Mouse (Mus musculus): ENCODE data around the gene Foxn3. TPM values are rescaled to one million over a fixed set of nuclear protein-coding genes. Genes with fewer than 3 reads are reported as not detected.
A peak's percentile ranks its signal among the peaks of the same experiment; 100 is the strongest.

Gene Foxn3
- polyA plus RNA-seq, 1 experiment from 2014 or later = 18.6 TPM

DNA sequence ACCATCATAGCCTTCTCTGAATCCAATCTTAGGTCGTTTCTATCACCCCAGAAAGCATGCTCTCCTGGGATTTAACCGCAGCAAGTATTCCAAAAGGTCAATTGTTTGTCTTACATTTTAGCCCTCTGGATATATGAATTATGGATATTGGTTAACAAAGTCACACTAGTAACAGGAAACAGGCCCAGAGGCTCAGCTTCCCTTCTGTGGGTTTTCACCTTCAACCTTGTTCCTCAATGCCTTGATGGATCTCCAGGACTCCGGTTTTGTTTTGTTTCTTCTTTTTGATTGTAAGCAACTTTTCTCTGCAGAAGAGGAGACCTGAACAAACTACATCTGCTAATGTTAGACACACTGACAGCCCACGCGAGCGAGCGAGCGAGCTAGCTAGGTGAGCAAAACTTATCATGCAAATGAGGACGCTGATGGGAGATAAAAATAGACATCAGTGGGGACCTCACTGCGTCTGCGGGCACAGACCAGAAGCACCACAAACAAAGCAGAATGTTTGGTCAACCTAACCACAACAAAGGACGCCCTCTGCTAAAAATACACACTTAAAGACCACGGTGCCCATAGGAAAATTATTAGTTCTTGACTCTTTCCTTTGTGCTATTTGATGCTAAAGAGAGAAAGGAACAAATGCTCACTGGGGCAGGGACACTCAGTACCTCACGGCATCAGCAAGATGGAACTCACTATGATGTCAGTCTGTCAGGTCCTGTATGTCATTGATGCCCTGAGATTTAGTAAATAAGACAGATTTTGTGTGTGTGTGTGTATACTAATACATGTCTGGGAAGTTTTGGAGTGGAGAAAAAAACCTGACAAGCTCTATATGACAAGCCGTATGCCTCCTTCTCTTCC lies 18.9 kb downstream of the Foxn3 start:
- Histone ChIP-seq H3K9ac (no peak overlapping the region), H3K9me3 (replicated peaks) (no peaks in the 10 kb centered on the region), H3K27me3 (no peaks in the 10 kb centered on the region), H3K4me1 (replicated peaks) (peaks cover 18% of the 10 kb centered on the region), H3K4me3 (replicated peaks) (no peak overlapping the region), H3K4me2 (0 out of 2 replicates have a peak overlapping the region, but pooled peaks have one; percentile 15), H3K27ac (replicated peaks) (no peak overlapping the region), H3K36me3 (replicated peaks) (no peaks in the 10 kb centered on the region)
- no peak for ATAC-seq (ENCODE audit: insufficient read depth)
- WGBS (ENCODE audit: insufficient replicate concordance) = 33% methylated on average over 15 of the region's 15 CpGs

DNA sequence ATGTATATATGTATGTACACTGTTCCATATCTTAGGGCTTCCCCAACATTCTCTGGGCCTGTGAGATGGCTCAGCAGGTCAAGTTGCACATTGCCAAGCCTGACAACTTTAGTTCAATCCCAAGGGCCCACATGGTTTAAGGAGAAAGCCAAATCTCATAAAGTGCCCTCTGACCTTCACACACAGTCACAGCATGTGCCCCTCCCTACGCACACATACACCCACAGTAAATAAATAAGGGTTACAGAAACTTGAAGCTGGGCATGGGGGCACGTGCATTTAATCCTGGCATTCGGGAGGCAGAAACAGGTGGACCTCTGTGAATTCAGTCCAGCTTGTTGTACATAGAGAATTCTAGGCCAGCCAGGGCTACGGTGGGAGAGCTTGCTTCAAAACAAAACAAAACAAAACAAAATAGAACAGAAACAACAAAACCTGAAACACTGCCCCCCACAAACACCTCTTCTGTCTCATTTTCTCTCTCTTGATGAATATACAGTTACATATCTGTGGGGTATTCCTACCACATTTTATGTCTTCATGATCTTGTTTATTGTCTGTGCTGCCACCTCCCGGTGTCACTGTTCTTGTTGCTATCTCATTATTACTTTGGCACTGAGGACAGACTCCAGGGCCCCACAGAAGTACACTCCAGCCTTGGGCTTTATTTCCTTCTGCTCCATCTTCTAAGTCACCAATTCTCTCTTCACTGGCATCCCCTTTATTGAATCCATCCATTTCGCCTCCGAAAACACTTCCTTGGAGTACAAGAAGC lies 19.8 kb downstream of the Foxn3 start:
- Histone ChIP-seq H3K27ac (replicated peaks) (no peak overlapping the region), H3K4me2 (no peak overlapping the region), H3K36me3 (replicated peaks) (no peaks in the 10 kb centered on the region), H3K9me3 (replicated peaks) (no peaks in the 10 kb centered on the region), H3K4me1 (replicated peaks) (peaks cover 18% of the 10 kb centered on the region), H3K9ac (no peak overlapping the region), H3K4me3 (replicated peaks) (no peak overlapping the region), H3K27me3 (no peaks in the 10 kb centered on the region)
- no peak for ATAC-seq (ENCODE audit: insufficient read depth)
- WGBS (ENCODE audit: insufficient replicate concordance) = 59% methylated on average over 7 of the region's 7 CpGs

DNA sequence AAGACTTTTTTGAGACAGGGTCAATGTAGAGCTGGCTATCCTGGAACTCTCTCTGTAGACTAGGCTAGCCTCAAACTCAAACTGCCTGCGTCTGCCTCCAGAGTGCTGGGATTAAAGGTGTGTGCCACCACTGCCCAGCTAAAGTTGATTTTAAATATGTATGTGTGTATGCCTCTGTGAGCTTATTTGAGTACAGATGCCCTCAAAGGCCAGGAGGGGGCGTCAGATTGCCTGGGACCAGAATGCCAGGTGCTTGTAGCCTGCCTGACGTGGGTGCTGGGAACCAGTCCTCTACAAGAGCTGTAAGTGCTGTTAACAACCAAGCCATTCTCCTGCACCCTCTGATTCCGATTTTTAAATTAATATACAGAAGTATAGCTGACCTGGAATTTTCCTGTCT lies 23.2 kb downstream of the Foxn3 start:
- no peak overlapping the region for H3K9ac ChIP-seq
- WGBS (ENCODE audit: insufficient replicate concordance) = 67% methylated on average over 4 of the region's 4 CpGs
- no peak for ATAC-seq (ENCODE audit: insufficient read depth)
- H3K9me3 ChIP-seq (replicated peaks) = no peaks in the 10 kb centered on the region
- no peak overlapping the region for H3K4me3 ChIP-seq (replicated peaks)
- 0 out of 2 replicates have a peak, but pooled peaks cover 3% of the 10 kb centered on the region for H3K36me3 ChIP-seq (replicated peaks)
- peaks cover 12% of the 10 kb centered on the region for H3K4me1 ChIP-seq (replicated peaks)
- H3K27me3 ChIP-seq = no peaks in the 10 kb centered on the region
- no peak overlapping the region for H3K4me2 ChIP-seq
- H3K27ac ChIP-seq (replicated peaks) = no peak overlapping the region

DNA sequence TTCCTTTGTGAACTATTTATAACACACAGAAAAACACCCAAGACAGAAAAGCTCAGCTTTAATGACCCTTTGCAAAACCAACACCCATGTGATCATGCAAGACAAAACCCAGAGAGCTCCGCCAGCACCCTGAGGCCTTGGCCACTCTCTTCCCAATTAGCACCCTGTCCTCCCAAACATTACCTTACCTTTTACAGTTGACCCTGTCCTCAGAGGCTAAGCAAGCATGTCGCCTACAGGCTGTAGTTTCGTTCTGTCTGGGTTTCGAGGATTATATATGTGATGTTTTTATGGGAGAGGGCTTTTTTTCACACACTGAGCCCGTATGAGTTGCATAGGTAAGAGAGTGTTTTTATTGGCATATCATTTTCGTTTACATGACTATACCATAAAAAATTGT lies 26.1 kb downstream of the Foxn3 start:
- no peaks in the 10 kb centered on the region for H3K4me1 ChIP-seq (replicated peaks)
- no peaks in the 10 kb centered on the region for H3K9me3 ChIP-seq (replicated peaks)
- 73% methylated on average over 6 of the region's 6 CpGs for WGBS (ENCODE audit: insufficient replicate concordance)
- ATAC-seq (ENCODE audit: insufficient read depth) = no peak
- no peak overlapping the region for H3K4me3 ChIP-seq (replicated peaks)
- H3K4me2 ChIP-seq = no peak overlapping the region
- no peaks in the 10 kb centered on the region for H3K27me3 ChIP-seq
- H3K9ac ChIP-seq = no peak overlapping the region
- H3K36me3 ChIP-seq (replicated peaks) = 0 out of 2 replicates have a peak, but pooled peaks cover 3% of the 10 kb centered on the region
- H3K27ac ChIP-seq (replicated peaks) = no peak overlapping the region

DNA sequence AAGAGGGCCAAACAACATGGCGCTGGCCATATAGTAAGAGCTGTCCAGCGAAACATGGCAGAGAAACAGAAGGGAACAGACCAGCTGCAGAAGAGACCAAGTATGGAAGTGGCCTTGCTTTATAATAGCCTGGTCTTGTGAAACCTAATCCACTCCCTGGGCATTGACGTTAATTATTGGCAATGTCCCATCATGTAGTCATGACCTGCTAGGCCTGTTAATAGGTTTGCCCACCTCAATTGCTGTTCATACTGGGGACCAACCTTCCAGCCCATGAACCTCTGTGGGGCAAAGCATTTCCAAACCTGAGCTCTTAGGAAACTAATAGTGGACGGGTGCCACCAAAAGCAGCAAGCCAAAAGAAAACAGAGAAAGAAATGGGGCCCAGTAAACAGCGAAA lies 27.0 kb downstream of the Foxn3 start:
- H3K27me3 ChIP-seq = no peaks in the 10 kb centered on the region
- 82% methylated on average over 5 of the region's 5 CpGs for WGBS (ENCODE audit: insufficient replicate concordance)
- ATAC-seq (ENCODE audit: insufficient read depth) = no peak

DNA sequence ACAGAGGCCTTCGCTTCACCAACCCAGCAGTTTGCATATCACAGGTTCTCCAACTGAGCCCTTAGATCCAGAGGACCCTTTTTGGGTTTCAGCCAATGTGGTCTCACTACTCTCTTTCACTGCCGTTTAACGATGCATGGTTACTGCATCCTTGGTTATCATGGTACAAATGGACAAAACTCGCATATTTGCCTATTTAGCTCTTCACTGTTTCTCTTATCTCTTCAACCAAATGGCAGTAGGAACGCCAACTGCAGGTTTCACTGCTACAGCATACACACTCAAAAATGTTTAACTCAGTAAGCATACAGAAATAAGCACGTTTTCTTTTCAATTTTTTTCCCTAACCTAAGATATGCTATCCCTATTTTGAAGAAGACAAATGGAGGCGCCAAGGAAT lies 31.0 kb downstream of the Foxn3 start:
- no peak overlapping the region for H3K9ac ChIP-seq
- H3K4me1 ChIP-seq (replicated peaks) = peaks cover 11% of the 10 kb centered on the region; the same call in 1 of the 2 replicates
- H3K27ac ChIP-seq (replicated peaks) = no peak overlapping the region
- no peaks in the 10 kb centered on the region for H3K27me3 ChIP-seq
- no peaks in the 10 kb centered on the region for H3K9me3 ChIP-seq (replicated peaks)
- WGBS (ENCODE audit: insufficient replicate concordance) = 36% methylated on average over 7 of the region's 7 CpGs
- no peak overlapping the region for H3K4me3 ChIP-seq (replicated peaks)
- H3K4me2 ChIP-seq = no peak overlapping the region
- 0 out of 2 replicates have a peak, but pooled peaks cover 3% of the 10 kb centered on the region for H3K36me3 ChIP-seq (replicated peaks)
- peak; percentile 25; the same call in 1 of the 2 replicates for ATAC-seq (ENCODE audit: insufficient read depth)

More for the DNA sequence above, 27.0 kb downstream of the Foxn3 start:
- no peaks in the 10 kb centered on the region for H3K9me3 ChIP-seq (replicated peaks)
- no peaks in the 10 kb centered on the region for H3K4me1 ChIP-seq (replicated peaks)
- H3K9ac ChIP-seq = no peak overlapping the region
- 0 out of 2 replicates have a peak, but pooled peaks cover 3% of the 10 kb centered on the region for H3K36me3 ChIP-seq (replicated peaks)
- H3K4me3 ChIP-seq (replicated peaks) = no peak overlapping the region
- H3K27ac ChIP-seq (replicated peaks) = no peak overlapping the region
- no peak overlapping the region for H3K4me2 ChIP-seq

DNA sequence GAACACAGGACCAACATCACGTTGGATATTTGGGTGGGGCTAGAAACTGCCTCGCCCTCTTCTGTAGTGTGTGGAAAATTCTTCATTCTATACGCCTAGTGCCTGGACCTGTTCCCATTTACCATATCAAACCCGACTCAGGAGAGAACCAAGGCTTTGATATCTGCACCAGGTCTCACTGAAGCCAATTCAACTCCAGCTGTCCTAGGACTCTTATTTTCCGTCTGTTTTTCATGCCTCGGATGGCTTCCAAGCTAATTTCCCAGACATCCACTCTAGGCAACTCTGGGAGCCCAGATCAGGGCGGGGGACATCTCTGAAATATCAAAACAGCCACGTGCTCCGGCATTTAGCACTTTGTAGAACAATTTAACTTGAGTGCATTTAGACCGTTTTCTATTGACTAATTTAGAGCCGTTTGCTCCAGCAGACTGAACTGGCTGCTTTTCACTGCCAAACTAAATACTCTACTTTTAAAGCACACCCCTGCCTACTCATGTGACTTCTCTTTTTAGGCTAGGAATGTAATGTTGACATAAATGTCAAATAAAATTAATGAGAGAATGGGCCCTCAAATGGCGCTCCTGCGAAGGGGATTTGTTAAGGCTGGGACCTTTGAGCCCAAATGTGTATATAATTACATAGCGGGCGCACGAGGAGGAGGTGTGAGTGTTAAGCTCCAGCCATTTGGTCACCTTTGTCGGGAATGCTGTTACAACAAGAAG lies 33.5 kb downstream of the Foxn3 start:
- peaks cover 18% of the 10 kb centered on the region for H3K4me1 ChIP-seq (replicated peaks)
- ATAC-seq (ENCODE audit: insufficient read depth) = no peak
- no peaks in the 10 kb centered on the region for H3K36me3 ChIP-seq (replicated peaks)
- H3K4me3 ChIP-seq (replicated peaks) = no peak overlapping the region
- H3K27me3 ChIP-seq = no peaks in the 10 kb centered on the region
- no peak overlapping the region for H3K4me2 ChIP-seq
- no peaks in the 10 kb centered on the region for H3K9me3 ChIP-seq (replicated peaks)
- no peak overlapping the region for H3K27ac ChIP-seq (replicated peaks)
- H3K9ac ChIP-seq = no peak overlapping the region
- WGBS (ENCODE audit: insufficient replicate concordance) = 64% methylated on average over 17 of the region's 17 CpGs

DNA sequence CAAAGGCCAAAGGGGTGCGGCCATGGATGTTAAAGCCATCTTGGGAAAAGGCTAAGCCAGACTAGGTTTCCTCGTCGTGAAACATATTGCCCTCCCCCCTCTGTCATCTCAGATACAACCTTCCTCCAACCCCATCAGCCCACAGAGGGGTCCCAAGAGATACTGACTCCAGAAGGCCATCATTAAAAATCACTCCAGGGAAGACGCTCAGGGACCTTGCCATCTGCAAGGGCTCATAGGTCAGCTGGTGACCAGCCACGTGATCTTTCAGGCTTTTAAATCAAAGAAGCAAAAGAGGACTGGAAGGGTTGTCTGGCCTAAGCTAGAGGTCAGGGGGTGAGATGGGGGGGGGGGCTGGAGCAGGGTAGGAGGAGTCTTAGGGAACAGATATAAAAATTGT lies 34.4 kb downstream of the Foxn3 start:
- Histone ChIP-seq H3K4me2 (no peak overlapping the region), H3K4me3 (replicated peaks) (no peak overlapping the region), H3K36me3 (replicated peaks) (no peaks in the 10 kb centered on the region), H3K9ac (no peak overlapping the region), H3K27me3 (no peaks in the 10 kb centered on the region), H3K27ac (replicated peaks) (no peak overlapping the region), H3K4me1 (replicated peaks) (peaks cover 18% of the 10 kb centered on the region), H3K9me3 (replicated peaks) (no peaks in the 10 kb centered on the region)
- no peak for ATAC-seq (ENCODE audit: insufficient read depth)
- 70% methylated on average over 5 of the region's 5 CpGs for WGBS (ENCODE audit: insufficient replicate concordance)

DNA sequence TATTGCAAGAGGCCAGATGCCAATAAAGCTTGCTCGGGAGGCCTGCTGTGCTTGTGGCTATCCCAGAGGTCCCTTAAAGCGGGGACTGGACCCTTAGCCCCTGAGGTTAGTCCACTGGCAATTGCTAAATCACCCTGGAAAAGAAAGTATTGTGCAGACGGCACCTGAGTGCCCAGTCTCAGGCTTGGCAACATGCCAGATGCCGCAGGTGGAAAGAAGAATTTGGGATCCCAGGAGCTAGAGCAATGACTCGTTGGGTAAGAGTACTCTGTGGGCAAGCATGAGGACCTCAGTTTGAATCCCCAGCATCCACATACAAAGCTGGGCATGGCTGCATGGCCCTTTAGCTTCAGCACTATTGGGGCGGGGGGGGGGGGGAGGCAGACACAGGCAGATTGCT lies 35.9 kb downstream of the Foxn3 start:
- Histone ChIP-seq H3K4me1 (replicated peaks) (peaks cover 18% of the 10 kb centered on the region), H3K9me3 (replicated peaks) (no peaks in the 10 kb centered on the region), H3K4me2 (no peak overlapping the region), H3K36me3 (replicated peaks) (no peaks in the 10 kb centered on the region), H3K4me3 (replicated peaks) (no peak overlapping the region), H3K27ac (replicated peaks) (no peak overlapping the region), H3K27me3 (no peaks in the 10 kb centered on the region), H3K9ac (no peak overlapping the region)
- no peak for ATAC-seq (ENCODE audit: insufficient read depth)
- WGBS (ENCODE audit: insufficient replicate concordance) = 65% methylated on average over 6 of the region's 6 CpGs

DNA sequence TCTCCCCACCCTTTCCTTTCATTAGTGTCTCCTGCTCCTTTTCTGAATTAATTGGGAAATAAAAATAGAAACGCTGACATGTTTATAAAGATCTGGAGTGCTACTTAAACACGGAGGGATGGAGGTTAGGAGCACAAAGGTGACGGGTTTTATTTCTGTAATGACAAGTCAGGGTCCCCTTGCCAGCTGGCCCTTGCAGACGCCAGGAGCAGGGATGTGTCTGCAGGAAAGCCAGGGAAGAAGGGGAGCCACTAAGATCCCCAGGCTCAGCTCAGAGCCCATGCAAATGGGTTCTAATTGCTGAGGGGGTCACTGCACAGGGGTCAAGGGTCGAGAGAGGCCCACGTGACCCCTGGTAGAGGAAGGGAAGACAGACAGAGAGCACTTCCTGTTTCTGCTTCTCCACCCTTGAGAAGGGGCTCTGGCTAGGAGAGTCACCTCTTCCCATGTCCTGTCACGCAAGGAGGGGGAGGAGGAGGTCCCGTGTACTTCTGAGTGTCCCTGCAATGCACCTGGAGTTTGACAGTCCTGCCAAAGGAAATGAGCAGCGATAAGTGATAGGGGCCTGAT lies 36.7 kb downstream of the Foxn3 start:
- Histone ChIP-seq H3K27me3 (no peaks in the 10 kb centered on the region), H3K9me3 (replicated peaks) (no peaks in the 10 kb centered on the region), H3K4me1 (replicated peaks) (peaks cover 18% of the 10 kb centered on the region), H3K4me3 (replicated peaks) (no peak overlapping the region), H3K9ac (no peak overlapping the region), H3K36me3 (replicated peaks) (no peaks in the 10 kb centered on the region), H3K4me2 (no peak overlapping the region), H3K27ac (replicated peaks) (no peak overlapping the region)
- ATAC-seq (ENCODE audit: insufficient read depth) = no peak
- WGBS (ENCODE audit: insufficient replicate concordance) = 50% methylated on average over 9 of the region's 9 CpGs
